Mouse (Mus musculus): ENCODE data around the gene Clock. TPM values are rescaled to one million over a fixed set of nuclear protein-coding genes. Genes with fewer than 3 reads are reported as not detected.

Clock gene
- polyA plus RNA-seq, 1 experiment: 5.1 TPM

DNA sequence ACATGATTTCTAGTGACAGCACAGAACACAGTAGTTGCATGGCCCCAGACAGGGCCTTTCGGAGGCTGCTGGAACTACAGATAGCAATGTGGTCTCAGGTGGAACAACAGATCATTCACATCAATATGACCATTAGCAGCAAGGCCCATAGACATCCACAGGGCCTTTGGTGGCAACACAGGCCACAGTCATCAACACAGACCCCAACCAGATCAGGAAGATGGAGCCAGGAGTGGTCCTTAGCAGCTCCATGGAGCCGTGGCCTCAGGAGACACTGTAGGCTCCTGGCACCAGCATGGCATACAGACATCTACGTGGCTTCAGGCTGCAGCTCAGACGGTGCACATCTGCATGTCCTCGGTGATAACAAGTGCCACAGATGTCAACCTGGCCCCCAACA, 141.7 kb downstream of the Clock start:
- TF ChIP-seq CTCF (IDR thresholded peaks at IDR 0.05; ENCODE audit: extremely low read depth, insufficient read depth, insufficient read length, insufficient replicate concordance) (no peak), POLR2A (IDR thresholded peaks at IDR 0.05; ENCODE audit: low read depth, low read length) (no peak)
- no peak overlapping the region for H3K4me3 ChIP-seq (ENCODE audit: extremely low read depth, insufficient read depth, insufficient read length)
- H3K27me3 ChIP-seq (ENCODE audit: control insufficient read depth, insufficient read depth, low read length): no peaks in the 10 kb centered on the region
- no peaks in the 10 kb centered on the region for H3K4me1 ChIP-seq (ENCODE audit: control insufficient read depth, insufficient read depth, insufficient read length)
- no peak overlapping the region for H3K27ac ChIP-seq (ENCODE audit: insufficient read depth, low read length)
- no peak for DNase-seq (ENCODE audit: low read depth in 1 of 2, low spot score in 2 of 2)
- no peaks in the 10 kb centered on the region for H3K36me3 ChIP-seq (ENCODE audit: control insufficient read depth, insufficient read depth, low read length)
- 60% methylated on average over 5 of the region's 5 CpGs for WGBS

- 74% methylated on average over 6 of the region's 6 CpGs for WGBS
- H3K4me1 ChIP-seq (ENCODE audit: control insufficient read depth, insufficient read depth, insufficient read length): no peaks in the 10 kb centered on the region
- no peak overlapping the region for H3K4me3 ChIP-seq (ENCODE audit: extremely low read depth, insufficient read depth, insufficient read length)
Observed at GRCm38 (mm10) chr5:76161491-76161890, 143.1 kb downstream of the Clock start.

GRCm38 (mm10) chr5:76160086-76160485, 144.5 kb downstream of the Clock start:
- no peaks in the 10 kb centered on the region for H3K27me3 ChIP-seq (ENCODE audit: control insufficient read depth, insufficient read depth, low read length)
- no peak overlapping the region for H3K4me3 ChIP-seq (ENCODE audit: extremely low read depth, insufficient read depth, insufficient read length)
- H3K27ac ChIP-seq (ENCODE audit: insufficient read depth, low read length): no peak overlapping the region
- no peaks in the 10 kb centered on the region for H3K36me3 ChIP-seq (ENCODE audit: control insufficient read depth, insufficient read depth, low read length)
- WGBS: 83% methylated on average over 3 of the region's 3 CpGs
- TF ChIP-seq CTCF (IDR thresholded peaks at IDR 0.05; ENCODE audit: extremely low read depth, insufficient read depth, insufficient read length, insufficient replicate concordance) (no peak), POLR2A (IDR thresholded peaks at IDR 0.05; ENCODE audit: low read depth, low read length) (no peak)
- no peaks in the 10 kb centered on the region for H3K4me1 ChIP-seq (ENCODE audit: control insufficient read depth, insufficient read depth, insufficient read length)
- no peak for DNase-seq (ENCODE audit: low read depth in 1 of 2, low spot score in 2 of 2)

More at GRCm38 (mm10) chr5:76161491-76161890, 143.1 kb downstream of the Clock start:
- Histone ChIP-seq H3K27ac (ENCODE audit: insufficient read depth, low read length) (no peak overlapping the region), H3K36me3 (ENCODE audit: control insufficient read depth, insufficient read depth, low read length) (no peaks in the 10 kb centered on the region), H3K27me3 (ENCODE audit: control insufficient read depth, insufficient read depth, low read length) (no peaks in the 10 kb centered on the region)
- no peak for DNase-seq (ENCODE audit: low read depth in 1 of 2, low spot score in 2 of 2)
- TF ChIP-seq CTCF (IDR thresholded peaks at IDR 0.05; ENCODE audit: extremely low read depth, insufficient read depth, insufficient read length, insufficient replicate concordance): no peak
- no peak for TF ChIP-seq POLR2A (IDR thresholded peaks at IDR 0.05; ENCODE audit: low read depth, low read length)

Other genes with a start within 250 kb of the Clock start
- gene Srd5a3, start 164.5 kb downstream of the Clock start, polyA plus RNA-seq (2012; rRNA removed): 149 and 297 TPM in 2 replicates
- 29.8 and 46.9 TPM in 2 replicates for gene Tmem165, start 120.9 kb downstream of the Clock start, polyA plus RNA-seq (2012; rRNA removed)
- not detected in 2 replicates for gene Pdcl2, start 26.4 kb upstream of the Clock start, polyA plus RNA-seq (2012; rRNA removed)
- not detected in 2 replicates for gene Nmu, start 59.0 kb upstream of the Clock start, polyA plus RNA-seq (2012; rRNA removed)
- not detected in 2 replicates for gene Gm7271, start 179.2 kb upstream of the Clock start, polyA plus RNA-seq (2012; rRNA removed)
- gene Exoc1, start 224.5 kb upstream of the Clock start, polyA plus RNA-seq (2012; rRNA removed): 16.4 and 21.0 TPM in 2 replicates

All from spleen, adult 2 months (tissue).